Mouse (Mus musculus) small intestine, adult 2 months (tissue): ENCODE results near the gene Fscn3. TPM values are rescaled to one million over a fixed set of nuclear protein-coding genes. Genes with fewer than 3 reads are reported as not detected.

ENCODE experiments used
- H3K27ac ChIP-seq: fragments of 200-500 bp; 2 replicates; pipeline ENCODE4 v1.5.1; 2012; ENCODE audit warnings: low read depth, low read length, control low read depth, inconsistent platforms; ENCODE audit not compliant: insufficient read depth
- H3K27me3 ChIP-seq: fragments of 200-500 bp; 2 replicates; pipeline ENCODE4 v1.6.1; 2012; ENCODE audit warnings: mild to moderate bottlenecking, moderate library complexity, low read length, inconsistent platforms; ENCODE audit not compliant: control insufficient read depth, insufficient read depth
- H3K36me3 ChIP-seq: fragments of 200-500 bp; 2 replicates; pipeline ENCODE4 v1.6.1; 2012; ENCODE audit warnings: mild to moderate bottlenecking, low read length, control low read depth, inconsistent platforms; ENCODE audit not compliant: control insufficient read depth, insufficient read depth
- H3K4me1 ChIP-seq: fragments of 200-500 bp; 2 replicates; pipeline ENCODE4 v1.6.1; 2012; ENCODE audit warnings: low read length, inconsistent platforms, mixed read lengths; ENCODE audit not compliant: control insufficient read depth, insufficient read depth, insufficient read length
- H3K4me3 ChIP-seq: fragments of 200-500 bp; 2 replicates; pipeline ENCODE4 v1.5.1; 2012; ENCODE audit warnings: low read depth, mild to moderate bottlenecking, control low read depth, inconsistent platforms, low read length, moderate library complexity
- CTCF ChIP-seq: fragments of 200-500 bp; IDR thresholded peaks from 2 replicates; pipeline ENCODE4 v1.5.1; 2012; ENCODE audit warnings: low read depth, mild to moderate bottlenecking, control low read depth, inconsistent platforms, low read length, moderate library complexity, mixed read lengths; ENCODE audit not compliant: insufficient replicate concordance, insufficient read length; ENCODE audit errors: extremely low read depth
- POLR2A ChIP-seq: fragments of 200-500 bp; IDR thresholded peaks from 2 replicates; pipeline ENCODE4 v1.6.1; 2012; ENCODE audit warnings: low read depth, mild to moderate bottlenecking, control low read depth, inconsistent platforms, low read length, moderate library complexity
- WGBS: fragments of 180-500 bp; shearing (Covaris S2); methylation state at CpG from one replicate; pipeline ENCODE4 v1.1.7; 2018; 5-methylcytosine and 5-hydroxymethylcytosine counted together
- polyA plus RNA-seq: library from polyadenylated mRNA; depleted of rRNA; stranded (reverse); fragments of >200 nt; gene quantifications from 2 replicates; pipeline ENCODE4 v1.2.3, GENCODE M21; 2012

Gene Fscn3
- polyA plus RNA-seq, 1 experiment: 0.41 TPM

GRCm38 (mm10) chr6:28397681-28398203 lies 29.8 kb upstream of the Fscn3 start, which contains the start of gene Zfp800:
TSS of gene Zfp800 (minus strand) at chr6:28398005.
- WGBS: 2% methylated on average over 33 of the region's 33 CpGs
- TF ChIP-seq POLR2A (no peak), CTCF (no peak)
- Histone ChIP-seq H3K27me3 (peaks cover 27% of the 10 kb centered on the region), H3K36me3 (no peaks in the 10 kb centered on the region), H3K4me1 (no peaks in the 10 kb centered on the region), H3K27ac (no peak within 1 kb of the TSS), H3K4me3 (peak within 1 kb of the TSS; percentile 51)

GRCm38 (mm10) chr6:28398726-28399125 lies 28.9 kb upstream of the Fscn3 start:
- Histone ChIP-seq H3K4me1 (no peaks in the 10 kb centered on the region), H3K27me3 (peaks cover 27% of the 10 kb centered on the region), H3K27ac (no peak overlapping the region), H3K4me3 (no peak overlapping the region), H3K36me3 (no peaks in the 10 kb centered on the region)
- 86% methylated on average over 3 of the region's 3 CpGs for WGBS
- TF ChIP-seq POLR2A: no peak
- no peak for TF ChIP-seq CTCF

GRCm38 (mm10) chr6:28399791-28400190 lies 27.8 kb upstream of the Fscn3 start:
- Histone ChIP-seq H3K36me3 (no peaks in the 10 kb centered on the region), H3K27ac (no peak overlapping the region), H3K27me3 (peaks cover 27% of the 10 kb centered on the region), H3K4me3 (no peak overlapping the region), H3K4me1 (no peaks in the 10 kb centered on the region)
- WGBS: 94% methylated on average over 4 of the region's 4 CpGs
- TF ChIP-seq CTCF (peak; percentile 14; the same call in 1 of the 2 replicates), POLR2A (no peak)

GRCm38 (mm10) chr6:28410053-28410452 lies 17.5 kb upstream of the Fscn3 start:
- 74% methylated on average over 9 of the region's 9 CpGs for WGBS
- peaks cover 2% of the 10 kb centered on the region for H3K36me3 ChIP-seq
- no peaks in the 10 kb centered on the region for H3K27me3 ChIP-seq
- no peaks in the 10 kb centered on the region for H3K4me1 ChIP-seq
- TF ChIP-seq CTCF (no peak), POLR2A (no peak)
- H3K4me3 ChIP-seq: no peak overlapping the region
- no peak overlapping the region for H3K27ac ChIP-seq

- 71% methylated on average over 2 of the region's 2 CpGs for WGBS
- no peak overlapping the region for H3K27ac ChIP-seq
- TF ChIP-seq POLR2A (no peak), CTCF (no peak)
- H3K4me1 ChIP-seq: no peaks in the 10 kb centered on the region
- peaks cover 11% of the 10 kb centered on the region for H3K36me3 ChIP-seq
- H3K27me3 ChIP-seq: no peaks in the 10 kb centered on the region
- no peak overlapping the region for H3K4me3 ChIP-seq
Measured at GRCm38 (mm10) chr6:28411236-28411635, 16.4 kb upstream of the Fscn3 start.

- no peaks in the 10 kb centered on the region for H3K27me3 ChIP-seq
- peaks cover 17% of the 10 kb centered on the region for H3K4me1 ChIP-seq
- H3K4me3 ChIP-seq: no peak overlapping the region
- H3K27ac ChIP-seq: no peak overlapping the region
- 50% methylated on average over 4 of the region's 4 CpGs for WGBS
- TF ChIP-seq POLR2A (no peak), CTCF (no peak)
- peaks cover 33% of the 10 kb centered on the region for H3K36me3 ChIP-seq
Measured at GRCm38 (mm10) chr6:28416981-28417380, 10.6 kb upstream of the Fscn3 start.

GRCm38 (mm10) chr6:28418449-28418848 lies 9.1 kb upstream of the Fscn3 start:
- Histone ChIP-seq H3K27ac (peak overlapping the region; percentile 35; the same call in 1 of the 2 replicates), H3K36me3 (peaks cover 33% of the 10 kb centered on the region), H3K4me1 (peaks cover 22% of the 10 kb centered on the region), H3K4me3 (no peak overlapping the region), H3K27me3 (no peaks in the 10 kb centered on the region)
- 74% methylated on average over 14 of the region's 14 CpGs for WGBS
- TF ChIP-seq CTCF (no peak), POLR2A (no peak)

- no peaks in the 10 kb centered on the region for H3K27me3 ChIP-seq
- no peak for TF ChIP-seq POLR2A
- TF ChIP-seq CTCF: no peak
- H3K4me1 ChIP-seq: peaks cover 22% of the 10 kb centered on the region
- H3K4me3 ChIP-seq: no peak overlapping the region
- peaks cover 32% of the 10 kb centered on the region for H3K36me3 ChIP-seq
- 40% methylated on average over 2 of the region's 2 CpGs for WGBS
- H3K27ac ChIP-seq: no peak overlapping the region
Measured at GRCm38 (mm10) chr6:28419673-28420072, 7.9 kb upstream of the Fscn3 start.
